In genomic region chr17:86615592-86616291, GRCm38 (mm10) we compare ENCODE assay signal across 21 mouse cellular contexts.
DNase-seq lines count a peak whose midpoint lies in the region; ATAC-seq and TF ChIP-seq lines count a peak whose summit lies in the region.
"Had no signal": no experiment of that assay in that cellular context is flagged by ENCODE, and none has a peak within 500 bp of the region (broad histone marks: within the 10 kb centered on the region; RNA-seq: fewer than 3 reads in every experiment).

No protein-coding gene starts in this region.

- DNase-seq in liver, adult 2 months (ENCODE audit: extremely low read depth, low read depth, low spot score), result peak; percentile 94
- no peak for DNase-seq in liver
- peak; percentile 47 for DNase-seq in midbrain, embryonic 11.5 days (ENCODE audit: low spot score, missing footprints)
- DNase-seq in midbrain, postnatal 0 days (ENCODE audit: low spot score), result no peak
- DNase-seq in adrenal gland, adult 18-20 months (ENCODE audit: low spot score in 2 of 2), result no peak
- DNase-seq in urinary bladder, postnatal 36 days (ENCODE audit: low spot score in 2 of 2), result no peak
- DNase-seq: adrenal gland, adult 2 months; adrenal gland, postnatal 10 days; adrenal gland, postnatal 25 days; cerebellum, adult 11 months; cerebellum, adult 2 months; cerebellum, adult 9-10 months; cerebellum, postnatal 10 days; cerebellum, postnatal 25 days; forebrain, postnatal 0 days had no signal

- H3K4me3 ChIP-seq in liver, adult 2 months (ENCODE audit: insufficient read depth, low read depth, low read length), result no peak overlapping the region
- no peak overlapping the region for H3K4me3 ChIP-seq in midbrain, embryonic 11.5 days (ENCODE audit: low read depth, low read length)
- H3K4me3 ChIP-seq in midbrain, postnatal 0 days (ENCODE audit: low read depth, low read length), result no peak overlapping the region
- H3K4me3 ChIP-seq in intestine, embryonic 16.5 days (ENCODE audit: low read length), result no peak overlapping the region
- H3K4me3 ChIP-seq: embryonic facial prominence, embryonic 10.5 days; embryonic facial prominence, embryonic 12.5 days; forebrain, embryonic 13.5 days; forebrain, embryonic 15.5 days had no signal

- TF ChIP-seq CTCF in liver, adult 2 months (IDR thresholded peaks at IDR 0.05; ENCODE audit: low read depth, low read length), result no peak
- TF ChIP-seq CTCF in midbrain, postnatal 0 days (IDR thresholded peaks at IDR 0.05), result no peak

- peak overlapping the region; percentile 31; the same call in 1 of the 2 replicates for H3K27ac ChIP-seq in liver, adult 2 months (replicated peaks; ENCODE audit: insufficient read depth, low read depth, low read length)
- no peak overlapping the region for H3K27ac ChIP-seq in midbrain, embryonic 11.5 days (ENCODE audit: low read depth, low read length)
- H3K27ac ChIP-seq in midbrain, postnatal 0 days (ENCODE audit: low read depth, low read length), result no peak overlapping the region
- H3K27ac ChIP-seq in intestine, embryonic 16.5 days (ENCODE audit: low read length), result no peak overlapping the region
- H3K27ac ChIP-seq: embryonic facial prominence, embryonic 10.5 days; embryonic facial prominence, embryonic 12.5 days; forebrain, embryonic 13.5 days; forebrain, embryonic 15.5 days had no signal

- no peaks in the 10 kb centered on the region for H3K36me3 ChIP-seq in liver, adult 2 months (ENCODE audit: control insufficient read depth, insufficient read depth, low read length)
- no peaks in the 10 kb centered on the region for H3K36me3 ChIP-seq in midbrain, embryonic 11.5 days (ENCODE audit: control insufficient read depth, insufficient read depth, low read length)
- H3K36me3 ChIP-seq in midbrain, postnatal 0 days (ENCODE audit: insufficient read depth, low read length), result no peaks in the 10 kb centered on the region
- no peaks in the 10 kb centered on the region for H3K36me3 ChIP-seq in intestine, embryonic 16.5 days (ENCODE audit: control insufficient read depth, insufficient read depth, low read length)
- H3K36me3 ChIP-seq: embryonic facial prominence, embryonic 10.5 days; forebrain, embryonic 15.5 days had no signal

- H3K27me3 ChIP-seq in liver, adult 2 months (ENCODE audit: control insufficient read depth, insufficient read depth, low read length), result no peaks in the 10 kb centered on the region
- H3K27me3 ChIP-seq in midbrain, embryonic 11.5 days (ENCODE audit: control insufficient read depth, insufficient read depth, low read length), result no peaks in the 10 kb centered on the region
- no peaks in the 10 kb centered on the region for H3K27me3 ChIP-seq in midbrain, postnatal 0 days (ENCODE audit: insufficient read depth, low read length)
- H3K27me3 ChIP-seq in intestine, embryonic 16.5 days (replicated peaks; ENCODE audit: control insufficient read depth, insufficient read depth, low read length), result no peaks in the 10 kb centered on the region
- H3K27me3 ChIP-seq: embryonic facial prominence, embryonic 12.5 days; forebrain, embryonic 13.5 days; forebrain, embryonic 15.5 days had no signal

- H3K9me3 ChIP-seq in midbrain, embryonic 11.5 days (ENCODE audit: control insufficient read depth, low read length), result no peaks in the 10 kb centered on the region
- H3K9me3 ChIP-seq in midbrain, postnatal 0 days (ENCODE audit: low read length), result no peaks in the 10 kb centered on the region
- no peaks in the 10 kb centered on the region for H3K9me3 ChIP-seq in intestine, embryonic 16.5 days (ENCODE audit: control insufficient read depth, low read length)
- H3K9me3 ChIP-seq: embryonic facial prominence, embryonic 10.5 days; embryonic facial prominence, embryonic 12.5 days; forebrain, embryonic 13.5 days; forebrain, embryonic 15.5 days had no signal

- H3K4me2 ChIP-seq in midbrain, embryonic 11.5 days, result no peak overlapping the region
- H3K4me2 ChIP-seq in midbrain, postnatal 0 days (ENCODE audit: low read depth, low read length, poor library complexity, severe bottlenecking), result no peak overlapping the region
- no peak overlapping the region for H3K4me2 ChIP-seq in intestine, embryonic 16.5 days (ENCODE audit: low read depth, low read length)
- H3K4me2 ChIP-seq: embryonic facial prominence, embryonic 12.5 days; forebrain, embryonic 13.5 days; forebrain, embryonic 15.5 days had no signal

- no peak for ATAC-seq in midbrain, embryonic 11.5 days (ENCODE audit: low FRiP score)
- ATAC-seq in midbrain, postnatal 0 days (ENCODE audit: low FRiP score), result no peak
- peak; percentile 50 for ATAC-seq in intestine, embryonic 16.5 days
- ATAC-seq: activated CD4-positive, CD25-positive, alpha-beta regulatory T cell, adult 4 months; forebrain, embryonic 13.5 days; forebrain, embryonic 15.5 days; forebrain, postnatal 0 days had no signal

- 0 out of 2 replicates have a peak overlapping the region, but pooled peaks have one; percentile 8 for H3K9ac ChIP-seq in liver, adult 2 months (ENCODE audit: low read depth, low read length)
- H3K9ac ChIP-seq in midbrain, embryonic 11.5 days (ENCODE audit: low read length), result no peak overlapping the region
- H3K9ac ChIP-seq in midbrain, postnatal 0 days (replicated peaks; ENCODE audit: low read length, poor library complexity, severe bottlenecking), result no peak overlapping the region
- H3K9ac ChIP-seq in intestine, embryonic 16.5 days (ENCODE audit: low read depth, low read length), result no peak overlapping the region
- H3K9ac ChIP-seq: embryonic facial prominence, embryonic 12.5 days; forebrain, embryonic 13.5 days; forebrain, embryonic 15.5 days; forebrain, postnatal 0 days had no signal

- no peak for TF ChIP-seq POLR2A in liver, adult 2 months (IDR thresholded peaks at IDR 0.05; ENCODE audit: extremely low read depth, insufficient read depth, low read length)

- 43% methylated on average over 13 of the region's 13 CpGs for WGBS in liver, adult 2 months
- WGBS in midbrain, embryonic 11.5 days, result 91% methylated on average over 13 of the region's 13 CpGs
- 87% methylated on average over 13 of the region's 13 CpGs for WGBS in midbrain, postnatal 0 days
- 57% methylated on average over 13 of the region's 13 CpGs for WGBS in intestine, embryonic 16.5 days

- peaks cover 14% of the 10 kb centered on the region for H3K4me1 ChIP-seq in liver, adult 2 months (ENCODE audit: control insufficient read depth, insufficient read depth, low read length)
- no peaks in the 10 kb centered on the region for H3K4me1 ChIP-seq in midbrain, embryonic 11.5 days (ENCODE audit: control insufficient read depth, insufficient read depth, low read length)
- peaks cover 5% of the 10 kb centered on the region; the same call in 1 of the 2 replicates for H3K4me1 ChIP-seq in midbrain, postnatal 0 days (ENCODE audit: insufficient read depth, low read length)
- peaks cover 14% of the 10 kb centered on the region; the same call in 1 of the 2 replicates for H3K4me1 ChIP-seq in intestine, embryonic 16.5 days (ENCODE audit: control insufficient read depth, insufficient read depth, low read length)
- H3K4me1 ChIP-seq: forebrain, embryonic 13.5 days; forebrain, embryonic 15.5 days had no signal

- no peaks in the 10 kb centered on the region for H3K79me2 ChIP-seq in liver, adult 2 months (ENCODE audit: control insufficient read depth, insufficient read depth, low read length)

Comparison
In these comparisons a context has a peak if more than half of its experiments do, and no peak if none do; other contexts are left out.
1. DNase-seq: peak in liver, adult 2 months (single experiment) and midbrain, embryonic 11.5 days (single experiment); none in liver (single experiment), midbrain, postnatal 0 days (single experiment), adrenal gland, adult 18-20 months (0 of 2) and urinary bladder, postnatal 36 days (0 of 2).